Mouse (Mus musculus): ENCODE data around the gene Scgb3a1. TPM values are rescaled to one million over a fixed set of nuclear protein-coding genes. Genes with fewer than 3 reads are reported as not detected.

Gene Scgb3a1
- not detected in 2 replicates for polyA plus RNA-seq (2015; fragmentation: Nextera tagmentation; extraction: Ambion mirVana)

GRCm38 (mm10) chr11:49663310-49663709, at the start of gene Scgb3a1:
Gene Scgb3a1, plus strand, starts transcription at chr11:49663610.
- Histone ChIP-seq H3K27ac (ENCODE audit: low read depth, low read length) (no peak within 1 kb of the TSS), H3K36me3 (ENCODE audit: control insufficient read depth, insufficient read depth, low read length) (no peaks in the 10 kb centered on the region), H3K9me3 (ENCODE audit: control insufficient read depth, low read length) (no peaks in the 10 kb centered on the region), H3K27me3 (replicated peaks; ENCODE audit: control insufficient read depth, insufficient read depth, low read length) (no peaks in the 10 kb centered on the region), H3K4me1 (ENCODE audit: control insufficient read depth, insufficient read depth, low read depth, low read length) (no peaks in the 10 kb centered on the region), H3K9ac (ENCODE audit: low read depth, low read length) (no peak within 1 kb of the TSS), H3K4me2 (ENCODE audit: low read length) (no peak within 1 kb of the TSS), H3K4me3 (ENCODE audit: low read length) (no peak within 1 kb of the TSS)
- no peak for ATAC-seq
- 92% methylated on average over 5 of the region's 5 CpGs for WGBS

GRCm38 (mm10) chr11:49615856-49616725, 47.3 kb upstream of the Scgb3a1 start:
- H3K4me3 ChIP-seq (ENCODE audit: low read length): no peak overlapping the region
- no peak for ATAC-seq
- peaks cover 16% of the 10 kb centered on the region for H3K27me3 ChIP-seq (replicated peaks; ENCODE audit: control insufficient read depth, insufficient read depth, low read length)
- no peak overlapping the region for H3K27ac ChIP-seq (ENCODE audit: low read depth, low read length)
- no peak overlapping the region for H3K9ac ChIP-seq (ENCODE audit: low read depth, low read length)
- WGBS: 91% methylated on average over 10 of the region's 10 CpGs
- no peaks in the 10 kb centered on the region for H3K9me3 ChIP-seq (ENCODE audit: control insufficient read depth, low read length)
- H3K4me1 ChIP-seq (ENCODE audit: control insufficient read depth, insufficient read depth, low read depth, low read length): no peaks in the 10 kb centered on the region
- H3K36me3 ChIP-seq (ENCODE audit: control insufficient read depth, insufficient read depth, low read length): no peaks in the 10 kb centered on the region
- no peak overlapping the region for H3K4me2 ChIP-seq (ENCODE audit: low read length)

GRCm38 (mm10) chr11:49618476-49618875, 44.9 kb upstream of the Scgb3a1 start:
- Histone ChIP-seq H3K4me1 (ENCODE audit: control insufficient read depth, insufficient read depth, low read depth, low read length) (no peaks in the 10 kb centered on the region), H3K4me3 (ENCODE audit: low read length) (no peak overlapping the region), H3K9me3 (ENCODE audit: control insufficient read depth, low read length) (no peaks in the 10 kb centered on the region), H3K36me3 (ENCODE audit: control insufficient read depth, insufficient read depth, low read length) (no peaks in the 10 kb centered on the region), H3K27ac (ENCODE audit: low read depth, low read length) (no peak overlapping the region), H3K4me2 (ENCODE audit: low read length) (no peak overlapping the region), H3K9ac (ENCODE audit: low read depth, low read length) (no peak overlapping the region), H3K27me3 (replicated peaks; ENCODE audit: control insufficient read depth, insufficient read depth, low read length) (peaks cover 6% of the 10 kb centered on the region)
- ATAC-seq: no peak
- WGBS: 73% methylated on average over 8 of the region's 8 CpGs

GRCm38 (mm10) chr11:49621953-49622352, 41.5 kb upstream of the Scgb3a1 start:
- no peak overlapping the region for H3K27ac ChIP-seq (ENCODE audit: low read depth, low read length)
- no peak overlapping the region for H3K4me2 ChIP-seq (ENCODE audit: low read length)
- ATAC-seq: no peak
- H3K4me3 ChIP-seq (ENCODE audit: low read length): no peak overlapping the region
- H3K36me3 ChIP-seq (ENCODE audit: control insufficient read depth, insufficient read depth, low read length): no peaks in the 10 kb centered on the region
- WGBS: 68% methylated on average over 5 of the region's 5 CpGs
- no peaks in the 10 kb centered on the region for H3K4me1 ChIP-seq (ENCODE audit: control insufficient read depth, insufficient read depth, low read depth, low read length)
- H3K9me3 ChIP-seq (ENCODE audit: control insufficient read depth, low read length): no peaks in the 10 kb centered on the region
- no peak overlapping the region for H3K9ac ChIP-seq (ENCODE audit: low read depth, low read length)
- H3K27me3 ChIP-seq (replicated peaks; ENCODE audit: control insufficient read depth, insufficient read depth, low read length): no peaks in the 10 kb centered on the region

GRCm38 (mm10) chr11:49624156-49624555, 39.3 kb upstream of the Scgb3a1 start:
- no peak overlapping the region for H3K4me2 ChIP-seq (ENCODE audit: low read length)
- no peak for ATAC-seq
- H3K4me3 ChIP-seq (ENCODE audit: low read length): no peak overlapping the region
- H3K4me1 ChIP-seq (ENCODE audit: control insufficient read depth, insufficient read depth, low read depth, low read length): no peaks in the 10 kb centered on the region
- no peaks in the 10 kb centered on the region for H3K27me3 ChIP-seq (replicated peaks; ENCODE audit: control insufficient read depth, insufficient read depth, low read length)
- no peaks in the 10 kb centered on the region for H3K9me3 ChIP-seq (ENCODE audit: control insufficient read depth, low read length)
- WGBS: 84% methylated on average over 3 of the region's 3 CpGs
- H3K36me3 ChIP-seq (ENCODE audit: control insufficient read depth, insufficient read depth, low read length): no peaks in the 10 kb centered on the region
- H3K9ac ChIP-seq (ENCODE audit: low read depth, low read length): no peak overlapping the region
- no peak overlapping the region for H3K27ac ChIP-seq (ENCODE audit: low read depth, low read length)

- ATAC-seq: no peak
- Histone ChIP-seq H3K27me3 (replicated peaks; ENCODE audit: control insufficient read depth, insufficient read depth, low read length) (no peaks in the 10 kb centered on the region), H3K4me2 (ENCODE audit: low read length) (no peak overlapping the region), H3K9me3 (ENCODE audit: control insufficient read depth, low read length) (no peaks in the 10 kb centered on the region), H3K36me3 (ENCODE audit: control insufficient read depth, insufficient read depth, low read length) (no peaks in the 10 kb centered on the region), H3K4me3 (ENCODE audit: low read length) (no peak overlapping the region), H3K4me1 (ENCODE audit: control insufficient read depth, insufficient read depth, low read depth, low read length) (no peaks in the 10 kb centered on the region), H3K27ac (ENCODE audit: low read depth, low read length) (no peak overlapping the region), H3K9ac (ENCODE audit: low read depth, low read length) (no peak overlapping the region)
- 68% methylated on average over 15 of the region's 15 CpGs for whole genome bisulfite sequencing
These were observed 37.5 kb upstream of the Scgb3a1 start for GRCm38 (mm10) chr11:49625863-49626262.

- Histone ChIP-seq H3K4me1 (ENCODE audit: control insufficient read depth, insufficient read depth, low read depth, low read length) (no peaks in the 10 kb centered on the region), H3K4me3 (ENCODE audit: low read length) (no peak overlapping the region), H3K27ac (ENCODE audit: low read depth, low read length) (no peak overlapping the region), H3K9me3 (ENCODE audit: control insufficient read depth, low read length) (no peaks in the 10 kb centered on the region), H3K36me3 (ENCODE audit: control insufficient read depth, insufficient read depth, low read length) (no peaks in the 10 kb centered on the region), H3K27me3 (replicated peaks; ENCODE audit: control insufficient read depth, insufficient read depth, low read length) (no peaks in the 10 kb centered on the region), H3K4me2 (ENCODE audit: low read length) (no peak overlapping the region), H3K9ac (ENCODE audit: low read depth, low read length) (no peak overlapping the region)
- 76% methylated on average over 8 of the region's 8 CpGs for WGBS
- no peak for ATAC-seq
These were observed 36.7 kb upstream of the Scgb3a1 start for GRCm38 (mm10) chr11:49626748-49627147.

- H3K4me1 ChIP-seq (ENCODE audit: control insufficient read depth, insufficient read depth, low read depth, low read length): peaks cover 9% of the 10 kb centered on the region
- no peaks in the 10 kb centered on the region for H3K36me3 ChIP-seq (ENCODE audit: control insufficient read depth, insufficient read depth, low read length)
- H3K27me3 ChIP-seq (replicated peaks; ENCODE audit: control insufficient read depth, insufficient read depth, low read length): peaks cover 24% of the 10 kb centered on the region
- no peak overlapping the region for H3K27ac ChIP-seq (ENCODE audit: low read depth, low read length)
- 60% methylated on average over 3 of the region's 3 CpGs for WGBS
- no peaks in the 10 kb centered on the region for H3K9me3 ChIP-seq (ENCODE audit: control insufficient read depth, low read length)
- no peak overlapping the region for H3K4me2 ChIP-seq (ENCODE audit: low read length)
- no peak overlapping the region for H3K4me3 ChIP-seq (ENCODE audit: low read length)
- ATAC-seq: no peak
- H3K9ac ChIP-seq (ENCODE audit: low read depth, low read length): no peak overlapping the region
These were observed 32.3 kb upstream of the Scgb3a1 start for GRCm38 (mm10) chr11:49631154-49631553.

GRCm38 (mm10) chr11:49632256-49632655, 31.2 kb upstream of the Scgb3a1 start:
- H3K27me3 ChIP-seq (replicated peaks; ENCODE audit: control insufficient read depth, insufficient read depth, low read length): peaks cover 32% of the 10 kb centered on the region

More at GRCm38 (mm10) chr11:49632256-49632655, 31.2 kb upstream of the Scgb3a1 start:
- Histone ChIP-seq H3K4me1 (ENCODE audit: control insufficient read depth, insufficient read depth, low read depth, low read length) (peaks cover 13% of the 10 kb centered on the region), H3K36me3 (ENCODE audit: control insufficient read depth, insufficient read depth, low read length) (no peaks in the 10 kb centered on the region), H3K9ac (ENCODE audit: low read depth, low read length) (no peak overlapping the region), H3K4me3 (ENCODE audit: low read length) (no peak overlapping the region), H3K27ac (ENCODE audit: low read depth, low read length) (no peak overlapping the region), H3K9me3 (ENCODE audit: control insufficient read depth, low read length) (no peaks in the 10 kb centered on the region), H3K4me2 (ENCODE audit: low read length) (no peak overlapping the region)
- ATAC-seq: no peak
- 72% methylated on average over 2 of the region's 2 CpGs for WGBS

Data from hindbrain, embryonic 16.5 days (tissue).